Mouse (Mus musculus) neural tube, embryonic 13.5 days (tissue): Measurements from ENCODE around the gene Ptprn2. TPM values are rescaled to one million over a fixed set of nuclear protein-coding genes. Genes with fewer than 3 reads are reported as not detected.

Experiments
- ATAC-seq: fragments of 200-750 bp; cut with Nextera tagmentation; 2 replicates; pipeline ENCODE4 v1.8.0; 2017; ENCODE audit warnings: low read depth, mild to moderate bottlenecking, moderate TSS enrichment, moderate library complexity
- H3K27ac ChIP-seq: fragments of 300-500 bp; sonication (generic); replicated peaks from 2 replicates; pipeline ENCODE4 v1.5.1; 2015; ENCODE audit warnings: moderate library complexity, mild to moderate bottlenecking, inconsistent platforms
- H3K27me3 ChIP-seq: fragments of 300-500 bp; sonication (generic); 2 replicates; pipeline ENCODE4 v1.6.1; 2015; ENCODE audit warnings: mild to moderate bottlenecking, inconsistent platforms
- H3K36me3 ChIP-seq: fragments of 300-500 bp; sonication (generic); 2 replicates; pipeline ENCODE4 v1.6.1; 2015; ENCODE audit warnings: mild to moderate bottlenecking, inconsistent platforms
- H3K4me1 ChIP-seq: fragments of 300-500 bp; sonication (generic); replicated peaks from 2 replicates; pipeline ENCODE4 v1.6.1; 2015; ENCODE audit warnings: inconsistent platforms
- H3K4me2 ChIP-seq: fragments of 300-500 bp; sonication (generic); 2 replicates; pipeline ENCODE4 v1.6.1; 2015; ENCODE audit warnings: inconsistent platforms, mild to moderate bottlenecking, moderate library complexity
- H3K4me3 ChIP-seq: fragments of 300-500 bp; sonication (generic); 2 replicates; pipeline ENCODE4 v1.5.1; 2015; ENCODE audit warnings: mild to moderate bottlenecking, inconsistent platforms
- H3K9ac ChIP-seq: fragments of 300-500 bp; sonication (generic); 2 replicates; pipeline ENCODE4 v1.6.1; 2015; ENCODE audit warnings: moderate library complexity, mild to moderate bottlenecking, inconsistent platforms
- H3K9me3 ChIP-seq: fragments of 300-500 bp; sonication (generic); 2 replicates; pipeline ENCODE4 v1.6.1; 2016; ENCODE audit warnings: inconsistent platforms
- WGBS: fragments of 180-500 bp; shearing (Covaris S2); methylation state at CpG from one replicate; pipeline ENCODE4 v1.1.7; 2015; 5-methylcytosine and 5-hydroxymethylcytosine counted together
- polyA plus RNA-seq: library from polyadenylated mRNA; unstranded; fragments of >200 nt; fragmentation: Nextera tagmentation; extraction: Ambion mirVana; gene quantifications from 2 replicates; pipeline ENCODE4 v1.2.1, GENCODE M21; 2015

Gene Ptprn2
- polyA plus RNA-seq, 1 experiment from 2014 or later, result 10.6 TPM

GRCm38 (mm10) chr12:116772081-116772566 is 286.6 kb downstream of the Ptprn2 start:
- Histone ChIP-seq H3K9me3 (no peaks in the 10 kb centered on the region), H3K4me3 (no peak overlapping the region), H3K36me3 (no peaks in the 10 kb centered on the region), H3K4me2 (no peak overlapping the region), H3K4me1 (0 out of 2 replicates have a peak, but pooled peaks cover 4% of the 10 kb centered on the region), H3K9ac (no peak overlapping the region), H3K27ac (no peak overlapping the region), H3K27me3 (no peaks in the 10 kb centered on the region)
- 34% methylated on average over 7 of the region's 7 CpGs for WGBS
- no peak for ATAC-seq

- Histone ChIP-seq H3K9ac (no peak overlapping the region), H3K4me3 (no peak overlapping the region), H3K4me1 (0 out of 2 replicates have a peak, but pooled peaks cover 4% of the 10 kb centered on the region), H3K9me3 (no peaks in the 10 kb centered on the region), H3K27me3 (no peaks in the 10 kb centered on the region), H3K4me2 (no peak overlapping the region), H3K27ac (no peak overlapping the region), H3K36me3 (no peaks in the 10 kb centered on the region)
- no peak for ATAC-seq
- 92% methylated on average over 3 of the region's 3 CpGs for WGBS
Observed at GRCm38 (mm10) chr12:116773344-116773743, 287.8 kb downstream of the Ptprn2 start.

- Histone ChIP-seq H3K4me1 (0 out of 2 replicates have a peak, but pooled peaks cover 4% of the 10 kb centered on the region), H3K4me2 (no peak overlapping the region), H3K4me3 (no peak overlapping the region), H3K27me3 (no peaks in the 10 kb centered on the region), H3K9me3 (no peaks in the 10 kb centered on the region), H3K27ac (no peak overlapping the region), H3K9ac (no peak overlapping the region), H3K36me3 (no peaks in the 10 kb centered on the region)
- 93% methylated on average over 8 of the region's 8 CpGs for WGBS
- no peak for ATAC-seq
Observed at GRCm38 (mm10) chr12:116776447-116776846, 290.9 kb downstream of the Ptprn2 start.

GRCm38 (mm10) chr12:116778095-116779090 is 292.9 kb downstream of the Ptprn2 start:
- H3K27ac ChIP-seq, result no peak overlapping the region
- WGBS, result 46% methylated on average over 4 of the region's 4 CpGs
- no peak overlapping the region for H3K9ac ChIP-seq
- no peaks in the 10 kb centered on the region for H3K4me1 ChIP-seq
- no peaks in the 10 kb centered on the region for H3K36me3 ChIP-seq
- H3K4me2 ChIP-seq, result no peak overlapping the region
- H3K9me3 ChIP-seq, result no peaks in the 10 kb centered on the region
- no peak overlapping the region for H3K4me3 ChIP-seq
- no peaks in the 10 kb centered on the region for H3K27me3 ChIP-seq
- no peak for ATAC-seq

GRCm38 (mm10) chr12:116780419-116780818 is 294.9 kb downstream of the Ptprn2 start:
- no peaks in the 10 kb centered on the region for H3K27me3 ChIP-seq
- no peak overlapping the region for H3K27ac ChIP-seq
- H3K36me3 ChIP-seq, result no peaks in the 10 kb centered on the region
- no peaks in the 10 kb centered on the region for H3K4me1 ChIP-seq
- no peak for ATAC-seq
- no peak overlapping the region for H3K4me3 ChIP-seq
- H3K9me3 ChIP-seq, result no peaks in the 10 kb centered on the region
- no peak overlapping the region for H3K9ac ChIP-seq
- 94% methylated on average over 1 of the region's 1 CpGs for WGBS
- H3K4me2 ChIP-seq, result no peak overlapping the region

- Histone ChIP-seq H3K27me3 (no peaks in the 10 kb centered on the region), H3K4me3 (no peak overlapping the region), H3K4me2 (no peak overlapping the region), H3K9ac (no peak overlapping the region), H3K9me3 (no peaks in the 10 kb centered on the region), H3K4me1 (no peaks in the 10 kb centered on the region), H3K36me3 (no peaks in the 10 kb centered on the region), H3K27ac (no peak overlapping the region)
- ATAC-seq, result no peak
- 90% methylated on average over 3 of the region's 3 CpGs for whole genome bisulfite sequencing
Observed at GRCm38 (mm10) chr12:116785731-116786130, 300.2 kb downstream of the Ptprn2 start.

GRCm38 (mm10) chr12:116788346-116788745 is 302.8 kb downstream of the Ptprn2 start:
- 84% methylated on average over 3 of the region's 3 CpGs for WGBS
- H3K27me3 ChIP-seq, result no peaks in the 10 kb centered on the region
- no peak overlapping the region for H3K4me2 ChIP-seq
- ATAC-seq, result no peak
- no peaks in the 10 kb centered on the region for H3K9me3 ChIP-seq
- H3K4me3 ChIP-seq, result no peak overlapping the region
- H3K4me1 ChIP-seq, result no peaks in the 10 kb centered on the region
- H3K27ac ChIP-seq, result no peak overlapping the region
- H3K9ac ChIP-seq, result no peak overlapping the region
- no peaks in the 10 kb centered on the region for H3K36me3 ChIP-seq

- Histone ChIP-seq H3K4me3 (no peak overlapping the region), H3K36me3 (no peaks in the 10 kb centered on the region), H3K4me2 (no peak overlapping the region), H3K9me3 (no peaks in the 10 kb centered on the region), H3K27ac (no peak overlapping the region), H3K27me3 (no peaks in the 10 kb centered on the region), H3K9ac (no peak overlapping the region), H3K4me1 (peaks cover 13% of the 10 kb centered on the region)
- ATAC-seq, result no peak
- 88% methylated on average over 5 of the region's 5 CpGs for WGBS
Observed at GRCm38 (mm10) chr12:116803331-116803730, 317.8 kb downstream of the Ptprn2 start.

- H3K27me3 ChIP-seq, result no peaks in the 10 kb centered on the region
- WGBS, result 82% methylated on average over 2 of the region's 2 CpGs
- H3K4me1 ChIP-seq, result peaks cover 13% of the 10 kb centered on the region
- no peak overlapping the region for H3K4me3 ChIP-seq
- H3K36me3 ChIP-seq, result no peaks in the 10 kb centered on the region
- H3K27ac ChIP-seq, result no peak overlapping the region
- no peaks in the 10 kb centered on the region for H3K9me3 ChIP-seq
- no peak overlapping the region for H3K4me2 ChIP-seq
- no peak overlapping the region for H3K9ac ChIP-seq
- no peak for ATAC-seq
Observed at GRCm38 (mm10) chr12:116804712-116805111, 319.2 kb downstream of the Ptprn2 start.

- peaks cover 13% of the 10 kb centered on the region for H3K4me1 ChIP-seq
- H3K36me3 ChIP-seq, result no peaks in the 10 kb centered on the region
- no peak overlapping the region for H3K9ac ChIP-seq
- H3K27me3 ChIP-seq, result no peaks in the 10 kb centered on the region
- H3K27ac ChIP-seq, result no peak overlapping the region
- ATAC-seq, result no peak
- H3K9me3 ChIP-seq, result no peaks in the 10 kb centered on the region
- H3K4me3 ChIP-seq, result no peak overlapping the region
- WGBS, result 67% methylated on average over 2 of the region's 2 CpGs
- no peak overlapping the region for H3K4me2 ChIP-seq
Observed at GRCm38 (mm10) chr12:116805129-116805809, 319.7 kb downstream of the Ptprn2 start.

GRCm38 (mm10) chr12:116806089-116806488 is 320.6 kb downstream of the Ptprn2 start:
- H3K9ac ChIP-seq, result no peak overlapping the region
- no peak for ATAC-seq

GRCm38 (mm10) chr12:116813012-116813411 is 327.5 kb downstream of the Ptprn2 start:
- H3K4me2 ChIP-seq, result no peak overlapping the region
- H3K27ac ChIP-seq, result no peak overlapping the region
- no peak overlapping the region for H3K4me3 ChIP-seq
- WGBS, result 48% methylated on average over 5 of the region's 5 CpGs
- H3K4me1 ChIP-seq, result no peaks in the 10 kb centered on the region
- no peaks in the 10 kb centered on the region for H3K36me3 ChIP-seq
- no peak overlapping the region for H3K9ac ChIP-seq
- H3K27me3 ChIP-seq, result no peaks in the 10 kb centered on the region
- ATAC-seq, result no peak
- H3K9me3 ChIP-seq, result no peaks in the 10 kb centered on the region

More at GRCm38 (mm10) chr12:116806089-116806488, 320.6 kb downstream of the Ptprn2 start:
- no peak overlapping the region for H3K4me3 ChIP-seq
- no peak overlapping the region for H3K4me2 ChIP-seq
- no peaks in the 10 kb centered on the region for H3K36me3 ChIP-seq
- no peaks in the 10 kb centered on the region for H3K27me3 ChIP-seq
- H3K27ac ChIP-seq, result no peak overlapping the region
- 89% methylated on average over 2 of the region's 2 CpGs for WGBS
- H3K9me3 ChIP-seq, result no peaks in the 10 kb centered on the region
- peaks cover 13% of the 10 kb centered on the region for H3K4me1 ChIP-seq
